Mouse (Mus musculus) spleen, postnatal 14 days (tissue): ENCODE results near the gene Ncoa4.
A peak's percentile ranks its signal among the peaks of the same experiment; 100 is the strongest.
"Not testable (repeated sequence)": the region's sequence is repeated elsewhere in the genome, so short reads cannot be mapped to it uniquely, and the experiment has no call there.

Source experiments
- DNase-seq, 2 experiments: peaks; one replicate each; pipeline ENCODE4 v3.0.0; 2021 to 2022; ENCODE audit warnings: low spot score in 2 of 2

Ncoa4 gene

GRCm38 (mm10) chr14:32160563-32160962, 898 bp downstream of the Ncoa4 start:
- no peak for DNase-seq

GRCm38 (mm10) chr14:32161090-32161885, 1.6 kb downstream of the Ncoa4 start:
- DNase-seq: no peak

GRCm38 (mm10) chr14:32162231-32162630, 2.6 kb downstream of the Ncoa4 start:
- DNase-seq: no peak

DNA sequence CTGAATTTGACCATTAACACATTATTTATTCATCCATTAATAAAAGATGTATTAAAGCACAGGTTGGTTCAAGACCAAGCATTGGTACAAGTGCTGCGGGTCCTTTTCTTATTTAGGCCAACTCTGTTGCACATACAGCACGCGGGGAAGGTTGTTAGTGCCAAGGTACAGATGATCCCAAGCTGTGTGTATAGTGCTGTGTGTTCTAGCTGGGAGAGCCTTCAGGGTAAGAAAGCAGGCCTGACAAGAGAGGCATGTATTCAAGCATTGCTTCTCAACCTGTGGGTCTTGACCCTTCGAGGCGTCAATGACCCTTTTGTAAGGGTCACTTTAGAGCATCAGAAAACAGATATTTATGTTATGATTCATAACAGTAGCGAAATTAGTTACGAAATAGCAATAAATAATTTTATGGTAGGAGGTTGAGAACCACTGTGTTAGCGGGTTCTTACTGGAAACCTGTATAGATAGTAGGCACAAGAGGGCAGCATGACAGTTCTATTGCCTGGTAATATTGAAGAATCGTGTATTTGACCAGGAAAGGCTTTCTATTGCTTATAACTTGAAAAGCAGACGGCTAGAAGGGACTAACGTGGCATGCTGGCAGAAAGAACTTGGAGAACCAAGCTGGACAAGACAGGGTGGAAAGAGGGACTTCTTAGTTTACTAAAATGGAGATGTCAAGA, 3.7 kb downstream of the Ncoa4 start:
- DNase-seq: no peak

GRCm38 (mm10) chr14:32164173-32165051, 4.7 kb downstream of the Ncoa4 start:
- no peak for DNase-seq

GRCm38 (mm10) chr14:32165278-32166061, 5.8 kb downstream of the Ncoa4 start:
- DNase-seq: peak; percentile 82 to 85

- DNase-seq: no peak
Measured at GRCm38 (mm10) chr14:32166062-32166441, 6.4 kb downstream of the Ncoa4 start.

DNA sequence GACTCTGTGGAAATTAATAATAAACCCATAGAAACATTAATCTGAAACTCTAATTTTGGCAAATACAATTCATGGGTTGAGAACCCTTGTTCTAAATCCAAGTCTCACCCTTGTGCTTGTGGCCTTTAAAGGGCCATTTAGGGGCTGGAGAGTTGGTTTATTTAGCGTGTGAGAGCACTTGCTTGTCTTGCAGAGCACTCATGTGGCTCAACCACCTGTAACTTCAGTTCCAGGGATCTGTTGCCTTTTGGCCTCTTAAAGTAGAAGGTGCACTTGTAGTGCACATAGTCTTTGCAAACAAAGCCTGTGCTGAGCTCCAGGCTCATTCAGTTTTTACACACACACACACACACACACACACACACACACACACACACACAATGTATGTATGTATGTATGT, 7.2 kb downstream of the Ncoa4 start:
- DNase-seq: no peak

DNA sequence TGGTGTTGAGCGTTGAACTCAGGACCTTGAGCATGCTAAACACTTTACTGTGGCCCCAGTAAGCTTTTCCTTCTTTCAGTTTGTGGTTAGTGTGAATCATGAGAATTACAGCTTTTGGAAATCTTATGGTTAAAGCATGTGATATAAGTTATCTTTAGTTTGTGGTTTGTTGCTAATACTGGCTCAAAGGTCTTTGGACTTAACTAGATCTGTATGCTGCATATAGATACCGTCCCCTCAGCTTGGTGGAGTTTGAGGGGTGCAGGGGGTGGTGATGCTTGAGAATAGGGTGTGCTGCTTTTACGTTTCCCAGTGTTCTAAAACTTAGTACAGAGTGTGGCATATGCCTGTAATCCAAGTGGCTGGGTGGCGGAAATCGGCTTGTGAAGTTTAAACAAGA, 7.7 kb downstream of the Ncoa4 start:
- no peak for DNase-seq

DNA sequence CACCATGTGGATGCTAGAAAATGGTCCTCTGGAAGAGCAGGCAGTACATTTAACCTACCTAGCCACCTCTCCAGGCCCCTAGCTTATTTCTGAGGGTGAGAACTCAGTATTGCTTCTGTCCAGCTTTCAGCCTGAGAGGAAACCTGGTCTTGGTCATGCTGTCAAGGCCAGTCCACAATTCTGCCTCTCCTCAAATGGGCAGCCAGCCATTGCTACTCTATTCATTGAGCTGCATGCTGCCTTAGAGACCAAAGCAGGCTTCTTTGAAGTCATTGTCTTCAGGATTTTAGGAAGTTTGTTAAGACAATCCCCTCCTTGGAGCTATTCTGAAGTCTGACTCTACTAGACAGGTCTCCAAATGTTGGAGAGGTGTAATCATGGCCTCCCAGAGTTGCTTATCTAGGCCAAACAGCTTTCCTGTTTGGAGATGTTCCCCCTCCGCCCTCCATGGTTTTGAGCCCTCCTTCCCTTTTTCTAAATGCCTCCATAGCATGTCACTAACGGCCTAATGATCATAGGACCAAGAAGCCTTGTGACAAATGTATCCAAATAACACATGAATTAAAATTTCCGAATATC, 9.1 kb downstream of the Ncoa4 start:
- peak; percentile 27 to 60 for DNase-seq

DNA sequence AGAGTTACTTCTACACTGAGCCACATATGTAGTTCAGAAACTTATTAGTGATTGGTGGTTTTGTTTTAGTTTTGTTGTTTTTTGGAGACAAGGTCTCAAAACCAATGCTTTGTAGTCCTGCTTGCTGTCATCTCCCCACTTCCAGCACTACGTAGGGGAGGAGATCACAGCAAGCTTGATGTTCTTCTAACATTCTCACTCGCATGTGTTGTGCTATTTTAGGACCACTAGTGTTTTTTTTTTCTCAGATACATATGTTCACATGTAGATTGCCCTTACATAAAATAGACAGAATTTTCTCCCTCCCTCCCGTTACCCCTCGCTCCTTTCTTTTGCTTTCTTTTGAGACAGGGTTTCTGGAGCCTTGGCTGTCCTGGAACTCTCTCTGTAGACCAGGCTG, 10.5 kb downstream of the Ncoa4 start:
- DNase-seq: no peak

GRCm38 (mm10) chr14:32175310-32175709, 15.6 kb downstream of the Ncoa4 start:
- no peak for DNase-seq

DNA sequence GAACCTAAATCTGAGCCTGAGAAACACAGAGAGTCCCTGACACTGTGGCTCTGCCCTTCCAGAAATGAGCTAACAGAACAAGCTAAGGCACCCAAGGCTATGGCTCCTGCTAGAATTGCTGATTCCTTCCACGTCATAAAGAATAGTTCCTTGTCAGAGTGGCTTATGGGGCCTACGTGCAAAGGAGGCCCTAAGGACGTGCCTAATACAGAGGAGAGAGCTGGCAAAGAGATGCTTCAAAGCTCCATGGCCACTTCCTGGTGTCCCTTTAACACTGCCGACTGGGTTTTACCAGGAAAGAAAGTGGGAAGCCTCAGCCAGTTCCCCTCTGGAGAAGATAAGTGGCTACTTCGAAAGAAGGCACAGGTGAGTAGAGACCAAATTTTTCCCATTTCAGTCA, 16.9 kb downstream of the Ncoa4 start:
- DNase-seq: not testable (repeated sequence)

DNA sequence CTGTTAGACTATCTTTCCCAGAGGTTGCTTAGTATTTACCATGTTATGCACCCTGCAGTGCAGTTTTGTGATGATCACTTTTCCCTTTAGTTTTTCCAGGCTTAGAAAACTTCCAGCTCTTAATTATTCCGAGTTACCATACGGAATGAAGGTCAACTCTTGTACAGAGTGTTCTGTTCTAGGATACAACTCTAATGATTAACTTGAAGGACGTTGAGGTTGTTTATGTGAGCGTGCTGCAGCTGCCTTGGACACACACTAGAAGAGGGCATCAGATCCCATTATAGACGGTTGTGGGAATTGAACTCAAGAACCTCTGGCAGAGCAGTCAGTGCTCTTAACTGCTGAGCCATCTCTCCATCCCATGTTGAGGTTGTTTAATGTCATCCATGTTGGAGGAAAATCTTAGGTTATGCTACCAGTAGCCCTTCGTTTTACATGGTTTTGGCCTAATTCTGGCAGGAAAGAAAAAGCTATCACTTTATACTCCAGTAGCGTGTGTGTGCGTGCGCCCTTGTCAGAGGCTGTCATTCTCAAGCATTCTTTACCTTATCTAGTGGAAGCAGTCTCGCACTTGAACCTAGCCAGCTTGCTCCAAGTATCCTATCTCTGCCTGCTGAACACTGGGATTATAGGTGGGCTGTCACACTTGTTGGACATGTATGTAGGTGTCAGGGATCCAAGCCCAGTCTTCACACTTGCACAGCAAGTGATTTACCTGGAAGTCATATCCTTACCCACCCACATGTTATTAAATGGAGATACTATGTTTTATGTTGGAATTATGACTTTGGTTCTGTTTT, 19.9 kb downstream of the Ncoa4 start:
- DNase-seq: no peak

DNA sequence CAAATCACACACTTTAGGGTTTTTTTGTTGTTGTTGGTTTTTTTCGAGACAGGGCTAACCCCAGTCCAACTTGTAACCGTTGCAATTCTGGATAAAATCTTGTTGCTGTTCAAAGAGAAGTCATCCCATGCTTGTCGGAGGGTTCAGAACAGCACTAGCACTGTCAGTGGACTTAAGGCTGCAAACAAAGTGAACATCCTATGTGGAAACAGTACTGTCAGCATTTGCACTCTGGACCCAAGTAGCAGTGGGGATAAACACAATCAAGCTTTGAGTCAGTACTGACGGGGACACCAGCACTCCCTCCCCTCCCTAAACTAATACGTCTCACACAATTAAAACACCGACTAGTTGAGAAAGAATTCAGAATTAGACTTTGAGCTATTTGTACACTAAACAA, 21.2 kb downstream of the Ncoa4 start:
- DNase-seq: no peak

DNA sequence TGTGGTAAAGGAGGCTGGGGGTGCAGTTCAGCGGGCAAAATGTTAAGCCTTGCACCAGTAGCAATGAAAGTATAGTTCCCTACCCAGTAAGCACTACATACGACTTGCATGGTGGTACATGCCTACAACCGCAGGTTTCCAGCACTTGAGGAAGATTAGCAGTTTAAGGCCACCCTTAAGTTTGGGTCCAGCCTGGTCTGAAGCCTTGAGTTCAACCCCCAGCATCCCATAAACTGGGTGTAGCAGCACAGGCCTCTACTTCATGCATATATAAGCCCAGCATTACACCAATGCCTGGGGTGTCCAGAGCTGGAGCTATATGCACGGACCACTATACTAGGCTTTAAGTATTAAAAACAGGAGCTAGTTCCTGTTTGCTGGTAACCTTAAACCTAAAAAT, 24.2 kb downstream of the Ncoa4 start:
- DNase-seq: no peak

- DNase-seq: no peak
Measured at GRCm38 (mm10) chr14:32190627-32191391, 31.1 kb downstream of the Ncoa4 start.

- DNase-seq: no peak
Measured at GRCm38 (mm10) chr14:32191926-32192325, 32.3 kb downstream of the Ncoa4 start.

DNA sequence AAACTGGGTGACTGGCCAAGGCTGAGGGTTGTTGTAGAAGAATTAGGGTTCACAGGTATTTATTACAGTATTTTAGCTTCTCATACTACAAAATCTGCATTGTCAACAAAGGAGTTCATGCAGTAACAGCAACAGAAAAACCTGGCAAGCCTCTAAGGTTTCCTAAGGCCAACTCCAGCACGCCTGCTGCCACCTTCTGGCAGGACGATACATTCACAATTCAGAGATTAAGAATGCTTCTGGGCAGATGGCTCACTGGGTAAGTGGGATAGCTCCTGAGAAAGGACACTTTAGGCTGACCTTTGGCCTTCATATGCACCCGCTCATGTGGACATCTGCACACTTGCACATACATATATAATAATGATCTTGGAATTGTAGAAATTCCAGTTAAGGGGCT, 32.8 kb downstream of the Ncoa4 start:
- peak; percentile 30 to 50 for DNase-seq

DNA sequence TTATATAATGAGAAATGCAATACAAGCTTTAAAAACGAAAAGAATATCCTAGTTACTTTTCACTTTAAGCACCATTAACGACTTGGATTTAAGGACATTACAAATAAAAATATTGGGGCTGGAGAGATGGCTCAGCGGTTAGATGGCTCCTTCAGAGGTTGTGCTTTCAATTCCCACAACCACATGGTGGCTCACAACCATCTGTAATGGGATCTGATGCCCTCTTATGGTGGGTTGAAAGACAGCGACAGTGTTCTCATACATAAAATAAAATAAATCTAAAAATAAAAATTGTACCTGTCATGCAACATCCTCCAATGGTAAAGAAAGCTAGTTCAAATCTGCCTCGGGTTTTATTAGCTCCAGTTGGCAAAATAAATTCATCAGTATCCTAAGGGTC, 33.9 kb downstream of the Ncoa4 start:
- not testable (repeated sequence) for DNase-seq
